Mouse (Mus musculus): ENCODE results near the gene Hmgn3.

DNA sequence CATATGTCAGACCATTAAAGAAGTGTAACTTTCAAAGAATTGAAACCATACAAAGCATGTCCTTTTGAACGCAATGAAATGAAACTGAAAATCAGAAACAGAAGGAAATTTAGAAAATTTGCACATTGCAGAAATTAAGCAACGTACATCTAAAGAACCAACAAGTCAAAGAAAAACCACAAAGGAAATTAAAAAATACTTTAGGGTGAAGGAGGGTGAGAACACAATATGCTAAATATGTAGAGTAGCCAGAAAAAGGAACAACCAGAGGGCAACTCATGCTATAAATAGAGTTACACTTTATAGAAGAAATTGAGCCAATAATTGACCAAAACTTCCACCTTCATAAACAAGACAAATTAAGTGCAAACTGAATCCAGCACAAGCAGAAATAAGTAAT is 41.3 kb upstream of the Hmgn3 start:
- TF ChIP-seq CTCF (conservative IDR thresholded peaks at IDR 0.05; ENCODE audit: low read length) (no peak), POU5F1 (IDR thresholded peaks at IDR 0.05; ENCODE audit: borderline replicate concordance, low read length) (no peak), NANOG (IDR thresholded peaks at IDR 0.05; ENCODE audit: borderline replicate concordance, low read length) (no peak)

Data from E14TG2a.4 (cell line).